Mouse (Mus musculus): ENCODE results near the gene Gm20388. TPM values are rescaled to one million over a fixed set of nuclear protein-coding genes. Genes with fewer than 3 reads are reported as not detected.

Gm20388 gene
- polyA plus RNA-seq, 1 experiment = 18.7 TPM

DNA sequence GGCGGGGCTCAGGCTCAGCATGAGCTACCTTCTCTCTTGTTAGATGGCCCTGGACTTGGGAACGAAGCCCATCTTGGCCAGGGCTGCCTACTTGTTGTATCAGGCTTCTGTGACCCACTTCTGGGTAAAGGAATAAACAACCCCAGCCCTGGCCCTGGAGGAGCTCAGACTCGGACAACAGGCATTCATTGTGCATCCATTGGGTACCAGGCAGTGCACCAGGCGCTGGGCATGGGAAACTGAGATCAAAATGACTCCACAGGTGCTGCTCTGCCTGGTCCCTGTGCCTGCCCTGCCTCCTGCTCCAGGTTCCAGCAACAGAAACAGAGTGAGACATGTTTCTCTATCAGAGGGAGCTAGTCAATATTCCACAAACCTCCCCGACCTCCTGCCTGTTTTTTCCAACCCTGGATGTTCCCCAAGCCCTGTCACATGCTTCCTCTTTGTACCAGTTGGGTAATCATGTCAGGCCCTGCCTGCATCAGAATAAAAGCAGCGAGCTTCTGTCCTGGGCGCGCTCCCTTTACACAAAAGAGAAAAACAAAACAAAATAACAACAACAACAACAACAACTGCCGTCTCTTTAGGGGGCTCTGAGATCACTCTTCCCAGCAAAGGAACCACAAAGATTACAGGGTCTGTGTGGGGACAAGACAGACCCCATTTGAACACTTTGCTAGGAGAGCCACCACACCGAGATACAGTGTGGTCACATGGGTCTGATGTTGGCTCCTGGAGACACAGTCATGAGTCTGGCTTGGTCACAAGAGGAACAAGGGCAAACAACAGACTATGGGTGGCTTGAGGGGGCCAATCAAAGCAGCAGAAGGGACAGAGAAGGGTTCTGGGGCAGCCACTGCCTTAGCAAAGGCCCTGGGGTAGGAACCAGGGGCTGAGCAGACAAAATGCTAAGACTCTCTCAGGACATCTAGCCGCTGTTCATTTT is 708.9 kb downstream of the Gm20388 start:
- TF ChIP-seq CTCF (IDR thresholded peaks at IDR 0.05; ENCODE audit: borderline replicate concordance, insufficient read depth, low read depth, low read length) (no peak), POLR2A (IDR thresholded peaks at IDR 0.05; ENCODE audit: borderline replicate concordance, insufficient read depth, low read length) (no peak)
- Histone ChIP-seq H3K27me3 (ENCODE audit: control insufficient read depth, insufficient read depth, low read length) (no peaks in the 10 kb centered on the region), H3K4me1 (ENCODE audit: control insufficient read depth, insufficient read depth, low read length) (no peaks in the 10 kb centered on the region), H3K4me3 (replicated peaks; ENCODE audit: insufficient read depth, low read depth, low read length) (no peak overlapping the region), H3K27ac (ENCODE audit: insufficient read depth, low read length) (peak overlapping the region; percentile 78; the same call in 1 of the 2 replicates)
- 58% methylated on average over 11 of the region's 11 CpGs for WGBS
- peak; percentile 28 to 45 for DNase-seq

DNA sequence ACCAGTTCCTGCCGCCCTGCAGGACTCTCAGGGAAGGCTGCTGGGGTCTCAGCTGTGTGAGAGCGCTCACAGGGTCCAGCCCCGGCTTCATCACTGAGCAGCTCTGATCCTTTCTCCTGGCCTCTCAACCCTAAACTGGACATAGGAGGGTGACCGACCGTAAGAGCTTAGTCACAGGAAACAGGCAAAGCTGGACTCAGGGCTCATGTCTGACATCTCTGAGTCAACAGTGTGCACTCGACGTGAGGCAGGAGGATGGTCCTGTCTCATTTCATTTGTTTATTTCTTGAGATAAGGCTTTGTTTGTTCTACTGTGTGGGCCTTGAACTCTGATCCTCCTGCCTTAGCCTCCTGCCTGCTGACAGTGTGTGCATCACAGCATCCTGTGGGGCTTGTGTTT is 709.8 kb downstream of the Gm20388 start:
- Histone ChIP-seq H3K27me3 (ENCODE audit: control insufficient read depth, insufficient read depth, low read length) (no peaks in the 10 kb centered on the region), H3K4me3 (replicated peaks; ENCODE audit: insufficient read depth, low read depth, low read length) (no peak overlapping the region), H3K27ac (ENCODE audit: insufficient read depth, low read length) (peak overlapping the region; percentile 78; the same call in 1 of the 2 replicates), H3K4me1 (ENCODE audit: control insufficient read depth, insufficient read depth, low read length) (no peaks in the 10 kb centered on the region)
- no peak for TF ChIP-seq CTCF (IDR thresholded peaks at IDR 0.05; ENCODE audit: borderline replicate concordance, insufficient read depth, low read depth, low read length)
- no peak for TF ChIP-seq POLR2A (IDR thresholded peaks at IDR 0.05; ENCODE audit: borderline replicate concordance, insufficient read depth, low read length)
- WGBS = 82% methylated on average over 7 of the region's 7 CpGs
- DNase-seq = no peak

DNA sequence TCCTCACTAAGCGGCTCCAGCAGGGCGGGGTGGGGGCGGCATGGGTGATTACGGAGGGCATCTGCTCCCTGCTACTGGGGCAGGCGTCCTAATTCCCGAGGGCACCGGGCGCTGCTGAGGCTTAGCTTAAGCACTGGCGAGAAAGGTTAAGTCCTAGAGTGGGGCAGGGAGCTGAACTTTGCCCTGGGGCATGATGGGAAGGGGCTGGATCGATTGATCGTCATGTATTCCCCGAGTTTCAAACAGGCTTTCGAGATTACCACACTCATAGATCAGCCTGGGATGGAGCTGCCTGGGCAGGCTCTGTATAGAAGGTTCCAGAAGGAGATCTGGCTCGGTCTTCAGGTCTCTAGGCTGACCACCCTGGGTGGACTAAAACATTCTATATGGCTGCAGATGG is 711.5 kb downstream of the Gm20388 start:
- no peak for DNase-seq
- no peak overlapping the region for H3K27ac ChIP-seq (ENCODE audit: insufficient read depth, low read length)
- TF ChIP-seq POLR2A (IDR thresholded peaks at IDR 0.05; ENCODE audit: borderline replicate concordance, insufficient read depth, low read length) (no peak), CTCF (IDR thresholded peaks at IDR 0.05; ENCODE audit: borderline replicate concordance, insufficient read depth, low read depth, low read length) (no peak)
- H3K4me3 ChIP-seq (replicated peaks; ENCODE audit: insufficient read depth, low read depth, low read length) = no peak overlapping the region
- peaks cover 3% of the 10 kb centered on the region for H3K4me1 ChIP-seq (ENCODE audit: control insufficient read depth, insufficient read depth, low read length)
- 86% methylated on average over 14 of the region's 14 CpGs for WGBS
- no peaks in the 10 kb centered on the region for H3K27me3 ChIP-seq (ENCODE audit: control insufficient read depth, insufficient read depth, low read length)

DNA sequence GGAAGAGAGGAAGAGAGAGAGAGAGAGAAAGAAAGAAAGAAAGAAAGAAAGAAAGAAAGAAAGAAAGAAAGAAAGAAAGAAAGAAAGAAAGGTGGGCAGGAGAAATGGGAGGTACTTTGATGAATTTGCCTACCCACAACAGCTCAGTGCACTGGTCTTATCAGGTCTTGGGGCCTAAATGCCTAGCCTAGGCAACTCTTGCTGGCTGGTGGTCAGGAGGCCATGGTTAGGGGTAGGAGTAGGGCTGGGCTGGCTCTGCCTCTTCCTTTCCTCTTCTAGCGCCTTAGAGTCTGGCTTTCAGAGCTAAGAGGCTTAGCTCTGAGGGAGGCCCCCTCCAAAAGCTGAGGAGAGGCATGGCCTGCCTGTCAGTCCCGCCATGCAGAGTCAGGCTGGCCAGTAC is 713.0 kb downstream of the Gm20388 start:
- Histone ChIP-seq H3K4me1 (ENCODE audit: control insufficient read depth, insufficient read depth, low read length) (peaks cover 4% of the 10 kb centered on the region), H3K27me3 (ENCODE audit: control insufficient read depth, insufficient read depth, low read length) (no peaks in the 10 kb centered on the region), H3K4me3 (replicated peaks; ENCODE audit: insufficient read depth, low read depth, low read length) (no peak overlapping the region), H3K27ac (ENCODE audit: insufficient read depth, low read length) (no peak overlapping the region)
- no peak for DNase-seq
- TF ChIP-seq CTCF (IDR thresholded peaks at IDR 0.05; ENCODE audit: borderline replicate concordance, insufficient read depth, low read depth, low read length) = no peak
- TF ChIP-seq POLR2A (IDR thresholded peaks at IDR 0.05; ENCODE audit: borderline replicate concordance, insufficient read depth, low read length) = no peak
- WGBS = 75% methylated on average over 2 of the region's 2 CpGs

DNA sequence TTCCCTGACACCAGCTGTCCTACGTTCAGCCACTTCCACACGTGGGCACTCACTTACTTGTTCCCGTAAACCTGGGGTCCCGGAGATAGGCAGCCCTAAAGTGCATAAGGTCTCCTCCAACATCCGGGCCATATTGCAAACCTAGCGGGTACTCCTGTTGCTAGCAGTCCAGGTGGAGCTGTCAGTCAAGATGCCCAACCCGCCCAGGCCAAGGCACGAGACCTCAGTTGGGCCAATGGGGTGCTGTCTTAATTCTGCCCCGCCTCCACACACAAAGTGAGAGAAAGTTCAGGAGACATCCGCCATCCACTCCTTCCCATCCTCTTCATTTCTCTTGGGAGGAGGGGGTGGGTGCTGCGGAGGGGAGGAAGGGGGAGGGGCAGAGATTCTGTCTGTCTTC is 715.8 kb downstream of the Gm20388 start:
- WGBS = 86% methylated on average over 11 of the region's 11 CpGs
- H3K4me1 ChIP-seq (ENCODE audit: control insufficient read depth, insufficient read depth, low read length) = peaks cover 4% of the 10 kb centered on the region
- H3K27me3 ChIP-seq (ENCODE audit: control insufficient read depth, insufficient read depth, low read length) = no peaks in the 10 kb centered on the region
- TF ChIP-seq POLR2A (IDR thresholded peaks at IDR 0.05; ENCODE audit: borderline replicate concordance, insufficient read depth, low read length) (no peak), CTCF (IDR thresholded peaks at IDR 0.05; ENCODE audit: borderline replicate concordance, insufficient read depth, low read depth, low read length) (no peak)
- no peak overlapping the region for H3K4me3 ChIP-seq (replicated peaks; ENCODE audit: insufficient read depth, low read depth, low read length)
- no peak for DNase-seq
- no peak overlapping the region for H3K27ac ChIP-seq (ENCODE audit: insufficient read depth, low read length)

DNA sequence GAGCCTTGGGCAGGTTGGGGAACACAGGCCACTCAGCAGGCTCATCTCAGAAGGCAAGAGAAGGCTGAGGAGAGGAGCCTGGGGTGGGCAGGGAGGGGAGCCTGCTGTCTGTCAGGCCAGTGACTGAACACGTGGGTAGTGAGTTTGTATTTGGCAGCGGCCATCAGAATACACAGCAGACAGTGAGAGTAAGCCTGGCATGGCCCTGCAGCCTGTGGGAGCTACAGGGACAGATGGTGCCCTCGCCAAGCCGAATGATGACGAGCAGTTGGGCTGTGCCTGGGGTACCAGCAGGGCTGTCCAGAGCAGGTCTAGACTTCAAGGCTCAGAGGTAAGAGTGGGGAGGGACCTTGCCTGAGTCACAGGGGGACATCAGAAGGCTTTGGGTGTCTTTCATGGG is 716.7 kb downstream of the Gm20388 start:
- Histone ChIP-seq H3K27me3 (ENCODE audit: control insufficient read depth, insufficient read depth, low read length) (no peaks in the 10 kb centered on the region), H3K27ac (ENCODE audit: insufficient read depth, low read length) (no peak overlapping the region), H3K4me3 (replicated peaks; ENCODE audit: insufficient read depth, low read depth, low read length) (no peak overlapping the region), H3K4me1 (ENCODE audit: control insufficient read depth, insufficient read depth, low read length) (peaks cover 4% of the 10 kb centered on the region)
- peak; percentile 74 to 88 for DNase-seq
- TF ChIP-seq POLR2A (IDR thresholded peaks at IDR 0.05; ENCODE audit: borderline replicate concordance, insufficient read depth, low read length) (no peak), CTCF (IDR thresholded peaks at IDR 0.05; ENCODE audit: borderline replicate concordance, insufficient read depth, low read depth, low read length) (no peak)
- WGBS = 6% methylated on average over 5 of the region's 5 CpGs

DNA sequence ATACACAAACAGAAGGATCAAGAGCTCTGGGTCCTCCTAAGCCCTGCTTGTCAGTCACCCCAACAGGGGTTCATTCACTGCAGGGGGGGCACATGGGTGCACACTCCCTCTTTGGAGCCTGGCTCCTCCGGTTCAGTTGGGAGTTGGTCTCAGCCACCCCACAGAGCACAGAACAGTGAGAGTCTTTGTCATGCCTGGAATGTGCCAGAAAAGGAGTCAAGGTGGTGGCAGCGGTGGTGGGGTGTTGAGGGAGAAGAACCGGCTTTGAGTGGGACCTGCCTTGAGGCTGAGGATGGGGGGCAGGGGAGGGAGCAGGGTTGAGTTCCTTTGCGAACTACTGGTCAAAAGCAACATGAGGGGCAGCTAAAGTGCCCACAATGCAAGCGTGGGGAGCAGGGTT is 719.4 kb downstream of the Gm20388 start:
- TF ChIP-seq CTCF (IDR thresholded peaks at IDR 0.05; ENCODE audit: borderline replicate concordance, insufficient read depth, low read depth, low read length) (no peak), POLR2A (IDR thresholded peaks at IDR 0.05; ENCODE audit: borderline replicate concordance, insufficient read depth, low read length) (no peak)
- Histone ChIP-seq H3K4me3 (replicated peaks; ENCODE audit: insufficient read depth, low read depth, low read length) (no peak overlapping the region), H3K4me1 (ENCODE audit: control insufficient read depth, insufficient read depth, low read length) (peaks cover 4% of the 10 kb centered on the region), H3K27ac (ENCODE audit: insufficient read depth, low read length) (no peak overlapping the region), H3K27me3 (ENCODE audit: control insufficient read depth, insufficient read depth, low read length) (no peaks in the 10 kb centered on the region)
- DNase-seq = no peak
- 66% methylated on average over 5 of the region's 5 CpGs for WGBS

DNA sequence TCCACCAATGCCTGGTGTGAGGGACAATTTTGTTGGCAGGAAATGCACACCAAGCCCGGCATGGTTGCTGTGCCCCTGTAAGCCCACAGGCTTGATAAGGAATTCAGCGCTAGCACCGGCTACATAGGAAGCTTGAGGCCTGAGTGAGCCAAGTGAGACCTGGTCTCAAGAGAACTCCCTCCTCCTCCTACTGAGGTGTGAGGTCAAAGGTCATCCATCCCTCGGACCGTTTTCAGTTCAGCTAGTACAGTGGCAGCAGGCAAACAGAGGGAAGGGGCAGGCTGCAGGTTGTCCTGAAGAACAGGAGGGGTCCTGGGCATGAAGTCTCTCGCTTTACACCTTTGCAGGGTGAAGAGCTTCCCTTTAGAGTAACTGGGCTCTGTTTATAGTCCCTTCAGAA is 720.2 kb downstream of the Gm20388 start:
- H3K4me1 ChIP-seq (ENCODE audit: control insufficient read depth, insufficient read depth, low read length) = peaks cover 4% of the 10 kb centered on the region
- no peak overlapping the region for H3K27ac ChIP-seq (ENCODE audit: insufficient read depth, low read length)
- TF ChIP-seq CTCF (IDR thresholded peaks at IDR 0.05; ENCODE audit: borderline replicate concordance, insufficient read depth, low read depth, low read length) (no peak), POLR2A (IDR thresholded peaks at IDR 0.05; ENCODE audit: borderline replicate concordance, insufficient read depth, low read length) (no peak)
- WGBS = 73% methylated on average over 6 of the region's 6 CpGs
- DNase-seq = no peak
- H3K4me3 ChIP-seq (replicated peaks; ENCODE audit: insufficient read depth, low read depth, low read length) = no peak overlapping the region
- H3K27me3 ChIP-seq (ENCODE audit: control insufficient read depth, insufficient read depth, low read length) = no peaks in the 10 kb centered on the region
